Comparison of ENCODE assay signal across 21 mouse cellular contexts in the genomic region with DNA sequence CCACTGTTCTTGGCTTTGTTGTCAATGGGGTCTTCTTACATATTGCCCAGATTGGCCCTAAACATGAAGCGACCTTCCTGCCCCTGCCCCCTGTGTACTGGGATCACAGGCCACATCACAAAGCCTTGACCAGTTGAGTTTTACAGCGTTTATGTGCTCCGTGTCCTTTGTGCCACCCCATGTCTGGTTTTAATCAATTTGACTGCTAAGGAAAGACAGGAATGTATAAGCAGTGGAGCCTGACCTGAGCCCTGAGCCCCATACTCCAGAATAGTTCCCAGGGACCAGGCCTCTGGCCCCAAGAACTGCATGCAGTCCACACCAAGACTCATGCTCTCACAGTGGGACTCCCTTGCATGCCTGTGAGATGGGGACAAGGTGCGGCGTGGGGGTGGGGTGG. TPM values are rescaled to one million over a fixed set of nuclear protein-coding genes. Genes with fewer than 3 reads are reported as not detected.
DNase-seq lines count a peak whose midpoint lies in the region; ATAC-seq and TF ChIP-seq lines count a peak whose summit lies in the region.
"Had no signal": no experiment of that assay in that cellular context is flagged by ENCODE, and none has a peak within 500 bp of the region (broad histone marks: within the 10 kb centered on the region; RNA-seq: fewer than 3 reads in every experiment).

No protein-coding gene starts in this region.

- H3K27ac ChIP-seq in forebrain, embryonic 10.5 days = peak overlapping the region; percentile 17; the same call in 1 of the 2 replicates
- H3K27ac ChIP-seq in forebrain, embryonic 16.5 days (ENCODE audit: low read length) = no peak overlapping the region
- H3K27ac ChIP-seq in embryonic facial prominence, embryonic 10.5 days (replicated peaks) = peak overlapping the region; percentile 73
- H3K27ac ChIP-seq in intestine, postnatal 0 days (ENCODE audit: low read depth, low read length) = no peak overlapping the region
- H3K27ac ChIP-seq: embryonic facial prominence, embryonic 13.5 days; forebrain, embryonic 13.5 days; heart, embryonic 10.5 days; hindbrain, embryonic 14.5 days had no signal

- H3K9me3 ChIP-seq in forebrain, embryonic 10.5 days = no peaks in the 10 kb centered on the region
- no peaks in the 10 kb centered on the region for H3K9me3 ChIP-seq in forebrain, embryonic 16.5 days (ENCODE audit: control insufficient read depth, low read length)
- H3K9me3 ChIP-seq in embryonic facial prominence, embryonic 10.5 days = no peaks in the 10 kb centered on the region
- H3K9me3 ChIP-seq in intestine, postnatal 0 days (ENCODE audit: control insufficient read depth) = no peaks in the 10 kb centered on the region
- H3K9me3 ChIP-seq: embryonic facial prominence, embryonic 13.5 days; forebrain, embryonic 13.5 days; heart, embryonic 10.5 days had no signal

- 68% methylated on average over 5 of the region's 5 CpGs for WGBS in forebrain, embryonic 10.5 days
- 75% methylated on average over 5 of the region's 5 CpGs for WGBS in forebrain, embryonic 16.5 days
- 50% methylated on average over 5 of the region's 5 CpGs for WGBS in embryonic facial prominence, embryonic 10.5 days
- 62% methylated on average over 5 of the region's 5 CpGs for WGBS in intestine, postnatal 0 days

- H3K4me3 ChIP-seq in forebrain, embryonic 10.5 days = no peak overlapping the region
- no peak overlapping the region for H3K4me3 ChIP-seq in forebrain, embryonic 16.5 days (replicated peaks; ENCODE audit: low read length)
- no peak overlapping the region for H3K4me3 ChIP-seq in embryonic facial prominence, embryonic 10.5 days
- H3K4me3 ChIP-seq in intestine, postnatal 0 days (ENCODE audit: low read depth, low read length) = no peak overlapping the region
- H3K4me3 ChIP-seq: embryonic facial prominence, embryonic 13.5 days; forebrain, embryonic 13.5 days; heart, embryonic 10.5 days had no signal

- H3K4me2 ChIP-seq in forebrain, embryonic 16.5 days (ENCODE audit: low read length) = no peak overlapping the region
- H3K4me2 ChIP-seq in intestine, postnatal 0 days (replicated peaks; ENCODE audit: low read depth) = no peak overlapping the region
- H3K4me2 ChIP-seq: embryonic facial prominence, embryonic 13.5 days; forebrain, embryonic 13.5 days; hindbrain, embryonic 14.5 days had no signal

- no peak for TF ChIP-seq CTCF in intestine, postnatal 0 days (IDR thresholded peaks at IDR 0.05; ENCODE audit: low read depth)

- peaks cover 13% of the 10 kb centered on the region for H3K27me3 ChIP-seq in forebrain, embryonic 10.5 days (ENCODE audit: poor library complexity, severe bottlenecking)
- H3K27me3 ChIP-seq in forebrain, embryonic 16.5 days (replicated peaks; ENCODE audit: control insufficient read depth, insufficient read depth, low read length) = no peaks in the 10 kb centered on the region
- no peaks in the 10 kb centered on the region for H3K27me3 ChIP-seq in embryonic facial prominence, embryonic 10.5 days (replicated peaks; ENCODE audit: low read depth, poor library complexity, severe bottlenecking)
- no peaks in the 10 kb centered on the region for H3K27me3 ChIP-seq in intestine, postnatal 0 days (replicated peaks; ENCODE audit: control insufficient read depth, insufficient read depth, low read length)
- H3K27me3 ChIP-seq: embryonic facial prominence, embryonic 13.5 days had no signal

- no peaks in the 10 kb centered on the region for H3K36me3 ChIP-seq in forebrain, embryonic 10.5 days (replicated peaks)
- H3K36me3 ChIP-seq in forebrain, embryonic 16.5 days (ENCODE audit: control insufficient read depth, insufficient read depth) = no peaks in the 10 kb centered on the region
- no peaks in the 10 kb centered on the region for H3K36me3 ChIP-seq in embryonic facial prominence, embryonic 10.5 days (replicated peaks)
- no peaks in the 10 kb centered on the region for H3K36me3 ChIP-seq in intestine, postnatal 0 days (ENCODE audit: control insufficient read depth, insufficient read depth)
- H3K36me3 ChIP-seq: embryonic facial prominence, embryonic 13.5 days; heart, embryonic 10.5 days had no signal

- ATAC-seq in forebrain, embryonic 16.5 days = no peak
- no peak for ATAC-seq in intestine, postnatal 0 days
- ATAC-seq: forebrain, embryonic 13.5 days; intestine, embryonic 16.5 days had no signal

- DNase-seq in forebrain, embryonic 10.5 days (ENCODE audit: extremely low spot score, low spot score) = no peak
- DNase-seq in embryonic facial prominence, embryonic 10.5 days (ENCODE audit: low spot score) = peak; percentile 42
- peak; percentile 24 for DNase-seq in hindlimb bud, embryonic 11.5 days (ENCODE audit: extremely low spot score, low read depth, low spot score)
- DNase-seq in mesoderm, embryonic 11.5 days (ENCODE audit: low read depth, low spot score) = peak; percentile 43
- no peak for DNase-seq in lung, adult 18-20 months
- DNase-seq in left cerebral cortex, postnatal 25 days (ENCODE audit: low spot score in 2 of 2) = no peak
- DNase-seq: adrenal gland, postnatal 14 days; cerebellum, adult 11-12 months; cerebellum, adult 9-11 months; cerebellum, postnatal 36 days; gastrocnemius, postnatal 36 days; heart, adult 11 months; heart, postnatal 10 days; heart, postnatal 4 days had no signal

- intact Hi-C loops in left cerebral cortex, postnatal 25 days (cut with DNase I) = no loop called here

- no peak overlapping the region for H3K9ac ChIP-seq in forebrain, embryonic 16.5 days (replicated peaks; ENCODE audit: low read depth, low read length)
- no peak overlapping the region for H3K9ac ChIP-seq in intestine, postnatal 0 days (ENCODE audit: low read depth, low read length)
- H3K9ac ChIP-seq: embryonic facial prominence, embryonic 13.5 days; forebrain, embryonic 13.5 days; hindbrain, embryonic 14.5 days had no signal

- peaks cover 29% of the 10 kb centered on the region for H3K4me1 ChIP-seq in forebrain, embryonic 10.5 days
- no peaks in the 10 kb centered on the region for H3K4me1 ChIP-seq in forebrain, embryonic 16.5 days (replicated peaks; ENCODE audit: control insufficient read depth, insufficient read depth, low read length)
- H3K4me1 ChIP-seq in embryonic facial prominence, embryonic 10.5 days = peaks cover 39% of the 10 kb centered on the region
- H3K4me1 ChIP-seq in intestine, postnatal 0 days (replicated peaks; ENCODE audit: control insufficient read depth, insufficient read depth, low read length) = 0 out of 2 replicates have a peak, but pooled peaks cover 2% of the 10 kb centered on the region
- H3K4me1 ChIP-seq: forebrain, embryonic 13.5 days had no signal

RNA-seq across cellular contexts. Expression of a gene that starts 27.4 kb away (rescaled TPM):
- 0.71 and 0.72 TPM in 2 replicates for polyA plus RNA-seq in forebrain, embryonic 10.5 days (2016; fragmentation: Nextera tagmentation; extraction: Ambion mirVana)
- polyA plus RNA-seq in forebrain, embryonic 16.5 days (2015; fragmentation: Nextera tagmentation; extraction: Ambion mirVana) = 1.2 and 1.6 TPM in 2 replicates
- polyA plus RNA-seq in embryonic facial prominence, embryonic 10.5 days (2016; fragmentation: Nextera tagmentation; extraction: Ambion mirVana) = 1.7 and 2.0 TPM in 2 replicates
- polyA plus RNA-seq in intestine, postnatal 0 days (2015; fragmentation: Nextera tagmentation; extraction: Ambion mirVana) = 0.04 and 0.07 TPM in 2 replicates
- total RNA-seq in left cerebral cortex, postnatal 25 days (2021) = under 1 TPM; 0.41 to 0.62 TPM

Comparison
In these comparisons a context has a peak if more than half of its experiments do, and no peak if none do; other contexts are left out.
1. H3K27ac ChIP-seq: peak in forebrain, embryonic 10.5 days (single experiment) and embryonic facial prominence, embryonic 10.5 days (single experiment); none in forebrain, embryonic 16.5 days (single experiment) and intestine, postnatal 0 days (single experiment).
2. DNase-seq: peak in embryonic facial prominence, embryonic 10.5 days (single experiment), hindlimb bud, embryonic 11.5 days (single experiment) and mesoderm, embryonic 11.5 days (single experiment); none in forebrain, embryonic 10.5 days (single experiment), lung, adult 18-20 months (0 of 2) and left cerebral cortex, postnatal 25 days (0 of 2).